Comparison of ENCODE assay signal across 8 mouse cellular contexts in the genomic region with DNA sequence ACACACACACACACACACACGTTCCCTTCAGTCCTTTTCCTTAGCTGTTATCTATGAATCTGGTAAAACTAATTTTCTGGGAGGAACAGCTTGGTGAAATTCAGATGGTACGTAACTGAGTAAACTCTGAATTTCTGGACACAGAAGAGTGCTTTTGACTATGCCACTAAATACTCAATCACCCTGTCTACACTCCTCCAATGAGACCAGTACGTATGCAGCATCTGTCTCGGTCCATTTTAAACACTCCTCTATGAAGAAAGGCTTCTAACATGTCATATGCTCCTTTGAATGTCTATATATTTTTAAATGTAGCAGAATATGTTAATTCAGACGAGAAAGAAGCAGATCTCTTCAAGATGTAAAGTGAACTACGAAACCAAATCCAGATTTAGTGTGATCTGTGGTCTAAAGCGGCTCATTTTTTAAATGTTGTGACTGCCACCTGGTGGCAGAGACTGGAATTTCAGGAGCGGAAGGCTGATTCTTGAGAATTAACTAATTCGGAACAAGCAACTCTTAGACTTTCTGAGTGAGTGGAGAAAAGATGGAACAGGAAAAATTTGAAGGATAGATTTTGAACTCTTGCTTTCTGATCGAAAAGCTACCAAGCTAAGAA. TPM values are rescaled to one million over a fixed set of nuclear protein-coding genes. Genes with fewer than 3 reads are reported as not detected.
DNase-seq lines count a peak whose midpoint lies in the region; ATAC-seq and TF ChIP-seq lines count a peak whose summit lies in the region.

No protein-coding gene starts in this region.

- no peaks in the 10 kb centered on the region for H3K9me3 ChIP-seq in lung, embryonic 14.5 days (ENCODE audit: low read depth, low read length)

- no peak overlapping the region for H3K4me2 ChIP-seq in lung, embryonic 14.5 days

- no peak overlapping the region for H3K9ac ChIP-seq in lung, embryonic 14.5 days

- H3K27me3 ChIP-seq in lung, embryonic 14.5 days (ENCODE audit: insufficient read depth, low read length): no peaks in the 10 kb centered on the region

- DNase-seq in heart, adult 18-20 months: peak; percentile 22 to 82
- no peak for DNase-seq in heart, adult 11 months
- DNase-seq in MEL-GATA-1-ER (ENCODE audit: extremely low read depth, low read depth): peak; percentile 39
- peak; percentile 52 for DNase-seq in cerebellum, adult 8-10 months
- peak; percentile 47 to 82 for DNase-seq in kidney, postnatal 36 days
- peak; percentile 96 for DNase-seq in lung, embryonic 14.5 days
- DNase-seq in right cerebral cortex, postnatal 10 days (ENCODE audit: low spot score in 2 of 2): peak; percentile 82 to 84

- H3K36me3 ChIP-seq in lung, embryonic 14.5 days (ENCODE audit: insufficient read depth): no peaks in the 10 kb centered on the region

- no peak overlapping the region for H3K4me3 ChIP-seq in lung, embryonic 14.5 days (ENCODE audit: low read depth, low read length)

- peak; percentile 82 for TF ChIP-seq CTCF in lung, embryonic 14.5 days (IDR thresholded peaks at IDR 0.05; ENCODE audit: low read depth)

- WGBS in lung, embryonic 14.5 days: 30% methylated on average over 10 of the region's 10 CpGs

- ATAC-seq in frontal cortex, adult (ENCODE audit: low TSS enrichment): peak; percentile 89
- peak; percentile 44; the same call in 1 of the 2 replicates for ATAC-seq in lung, embryonic 14.5 days (ENCODE audit: insufficient read depth)

- no peaks in the 10 kb centered on the region for H3K4me1 ChIP-seq in lung, embryonic 14.5 days (ENCODE audit: insufficient read depth)

- H3K27ac ChIP-seq in lung, embryonic 14.5 days (ENCODE audit: low read depth): no peak overlapping the region

RNA-seq across cellular contexts. Expression of a gene that starts 6.1 kb away (rescaled TPM):
- 10 to 100 TPM; 14.3 to 19.7 TPM for total RNA-seq in heart, adult 18-20 months (2021)
- polyA plus RNA-seq in lung, embryonic 14.5 days (2014; fragmentation: Nextera tagmentation; extraction: Ambion mirVana): 1.3 TPM in 1 of 2 replicates, not detected in the other

RNA-seq across cellular contexts. Expression of a gene that starts 51.2 kb away (rescaled TPM):
- 10 to 100 TPM; 20.2 to 20.4 TPM for total RNA-seq in heart, adult 18-20 months (2021)
- polyA plus RNA-seq in lung, embryonic 14.5 days (2014; fragmentation: Nextera tagmentation; extraction: Ambion mirVana): 29.9 and 30.2 TPM in 2 replicates
